Mouse (Mus musculus): Measurements from ENCODE around the gene Copg1. TPM values are rescaled to one million over a fixed set of nuclear protein-coding genes. Genes with fewer than 3 reads are reported as not detected.

The Copg1 gene
- polyA plus RNA-seq, 1 experiment from 2014 or later = 101 TPM

- no peaks in the 10 kb centered on the region for H3K27me3 ChIP-seq (ENCODE audit: insufficient read depth, low read length)
- TF ChIP-seq CTCF (IDR thresholded peaks at IDR 0.05; ENCODE audit: low read depth) = no peak
- peaks cover 7% of the 10 kb centered on the region; the same call in 1 of the 2 replicates for H3K4me1 ChIP-seq (replicated peaks; ENCODE audit: insufficient read depth, low read length)
- peak within 1 kb of the TSS; percentile 78 for H3K4me3 ChIP-seq (replicated peaks; ENCODE audit: low read depth, low read length)
- ATAC-seq (replicated peaks; ENCODE audit: low FRiP score, low read depth) (peak; percentile 89), DNase-seq (ENCODE audit: low spot score) (peak; percentile 82)
- H3K36me3 ChIP-seq (ENCODE audit: insufficient read depth, low read length) = peaks cover 38% of the 10 kb centered on the region
- H3K4me2 ChIP-seq (ENCODE audit: low read length) = peak within 1 kb of the TSS; percentile 72
- under 1% methylated on average over 58 of the region's 62 CpGs for whole genome bisulfite sequencing
- H3K27ac ChIP-seq = peak within 1 kb of the TSS; percentile 89
- no peaks in the 10 kb centered on the region for H3K9me3 ChIP-seq (replicated peaks; ENCODE audit: low read length)
- H3K9ac ChIP-seq (ENCODE audit: low read depth, low read length) = peak within 1 kb of the TSS; percentile 84
Measured at GRCm38 (mm10) chr6:87913661-87914325, 26.2 kb downstream of the Copg1 start, which contains the start of gene Hmces. Gene Hmces, plus strand, starts transcription at chr6:87913935.

- TF ChIP-seq CTCF (IDR thresholded peaks at IDR 0.05; ENCODE audit: low read depth) = no peak
- H3K27ac ChIP-seq = peak overlapping the region; percentile 89
- peak overlapping the region; percentile 72 for H3K4me2 ChIP-seq (ENCODE audit: low read length)
- ATAC-seq (replicated peaks; ENCODE audit: low FRiP score, low read depth) (peak; percentile 59), DNase-seq (ENCODE audit: low spot score) (peak; percentile 51)
- no peaks in the 10 kb centered on the region for H3K9me3 ChIP-seq (replicated peaks; ENCODE audit: low read length)
- H3K4me3 ChIP-seq (replicated peaks; ENCODE audit: low read depth, low read length) = peak overlapping the region; percentile 78
- peaks cover 33% of the 10 kb centered on the region for H3K36me3 ChIP-seq (ENCODE audit: insufficient read depth, low read length)
- 2% methylated on average over 35 of the region's 35 CpGs for WGBS
- H3K4me1 ChIP-seq (replicated peaks; ENCODE audit: insufficient read depth, low read length) = peaks cover 7% of the 10 kb centered on the region; the same call in 1 of the 2 replicates
- H3K9ac ChIP-seq (ENCODE audit: low read depth, low read length) = peak overlapping the region; percentile 84
- H3K27me3 ChIP-seq (ENCODE audit: insufficient read depth, low read length) = no peaks in the 10 kb centered on the region
Measured at GRCm38 (mm10) chr6:87914326-87915102, 26.9 kb downstream of the Copg1 start.

GRCm38 (mm10) chr6:87915939-87916338, 28.3 kb downstream of the Copg1 start:
- Histone ChIP-seq H3K27ac (no peak overlapping the region), H3K4me3 (replicated peaks; ENCODE audit: low read depth, low read length) (no peak overlapping the region), H3K4me1 (replicated peaks; ENCODE audit: insufficient read depth, low read length) (peaks cover 7% of the 10 kb centered on the region; the same call in 1 of the 2 replicates), H3K36me3 (ENCODE audit: insufficient read depth, low read length) (peaks cover 39% of the 10 kb centered on the region), H3K27me3 (ENCODE audit: insufficient read depth, low read length) (no peaks in the 10 kb centered on the region), H3K4me2 (ENCODE audit: low read length) (no peak overlapping the region), H3K9ac (ENCODE audit: low read depth, low read length) (no peak overlapping the region), H3K9me3 (replicated peaks; ENCODE audit: low read length) (no peaks in the 10 kb centered on the region)
- ATAC-seq (replicated peaks; ENCODE audit: low FRiP score, low read depth) = no peak
- WGBS = 77% methylated on average over 5 of the region's 5 CpGs
- peak; percentile 20 for DNase-seq (ENCODE audit: low spot score)
- TF ChIP-seq CTCF (IDR thresholded peaks at IDR 0.05; ENCODE audit: low read depth) = no peak

GRCm38 (mm10) chr6:87921201-87921600, 33.6 kb downstream of the Copg1 start:
- Histone ChIP-seq H3K4me1 (replicated peaks; ENCODE audit: insufficient read depth, low read length) (no peaks in the 10 kb centered on the region), H3K9ac (ENCODE audit: low read depth, low read length) (no peak overlapping the region), H3K9me3 (replicated peaks; ENCODE audit: low read length) (no peaks in the 10 kb centered on the region), H3K27me3 (ENCODE audit: insufficient read depth, low read length) (no peaks in the 10 kb centered on the region), H3K4me2 (ENCODE audit: low read length) (no peak overlapping the region), H3K36me3 (ENCODE audit: insufficient read depth, low read length) (peaks cover 50% of the 10 kb centered on the region), H3K4me3 (replicated peaks; ENCODE audit: low read depth, low read length) (no peak overlapping the region), H3K27ac (no peak overlapping the region)
- DNase-seq (ENCODE audit: low spot score) = no peak
- ATAC-seq (replicated peaks; ENCODE audit: low FRiP score, low read depth) = no peak
- WGBS = 95% methylated on average over 4 of the region's 4 CpGs
- no peak for TF ChIP-seq CTCF (IDR thresholded peaks at IDR 0.05; ENCODE audit: low read depth)

GRCm38 (mm10) chr6:87923624-87924023, 36.0 kb downstream of the Copg1 start:
- no peak for DNase-seq (ENCODE audit: low spot score)
- H3K9ac ChIP-seq (ENCODE audit: low read depth, low read length) = no peak overlapping the region
- H3K27ac ChIP-seq = no peak overlapping the region
- WGBS = 89% methylated on average over 1 of the region's 1 CpGs
- no peaks in the 10 kb centered on the region for H3K27me3 ChIP-seq (ENCODE audit: insufficient read depth, low read length)
- no peaks in the 10 kb centered on the region for H3K9me3 ChIP-seq (replicated peaks; ENCODE audit: low read length)
- ATAC-seq (replicated peaks; ENCODE audit: low FRiP score, low read depth) = no peak
- no peaks in the 10 kb centered on the region for H3K4me1 ChIP-seq (replicated peaks; ENCODE audit: insufficient read depth, low read length)
- H3K4me2 ChIP-seq (ENCODE audit: low read length) = no peak overlapping the region
- peaks cover 44% of the 10 kb centered on the region for H3K36me3 ChIP-seq (ENCODE audit: insufficient read depth, low read length)
- no peak overlapping the region for H3K4me3 ChIP-seq (replicated peaks; ENCODE audit: low read depth, low read length)
- TF ChIP-seq CTCF (IDR thresholded peaks at IDR 0.05; ENCODE audit: low read depth) = no peak

GRCm38 (mm10) chr6:87935037-87935436, 47.4 kb downstream of the Copg1 start:
- Histone ChIP-seq H3K4me1 (replicated peaks; ENCODE audit: insufficient read depth, low read length) (no peaks in the 10 kb centered on the region), H3K9ac (ENCODE audit: low read depth, low read length) (no peak overlapping the region), H3K36me3 (ENCODE audit: insufficient read depth, low read length) (peaks cover 41% of the 10 kb centered on the region), H3K4me2 (ENCODE audit: low read length) (no peak overlapping the region), H3K4me3 (replicated peaks; ENCODE audit: low read depth, low read length) (no peak overlapping the region), H3K27ac (no peak overlapping the region), H3K9me3 (replicated peaks; ENCODE audit: low read length) (no peaks in the 10 kb centered on the region), H3K27me3 (ENCODE audit: insufficient read depth, low read length) (no peaks in the 10 kb centered on the region)
- ATAC-seq (replicated peaks; ENCODE audit: low FRiP score, low read depth) (no peak), DNase-seq (ENCODE audit: low spot score) (no peak)
- WGBS = 85% methylated on average over 5 of the region's 5 CpGs
- no peak for TF ChIP-seq CTCF (IDR thresholded peaks at IDR 0.05; ENCODE audit: low read depth)
